Mouse (Mus musculus) small intestine, adult 2 months (tissue): ENCODE results near the gene Pnma1. TPM values are rescaled to one million over a fixed set of nuclear protein-coding genes. Genes with fewer than 3 reads are reported as not detected.

Source experiments
- H3K27ac ChIP-seq: fragments of 200-500 bp; 2 replicates; pipeline ENCODE4 v1.5.1; 2012; ENCODE audit warnings: low read depth, low read length, control low read depth, inconsistent platforms; ENCODE audit not compliant: insufficient read depth
- H3K27me3 ChIP-seq: fragments of 200-500 bp; 2 replicates; pipeline ENCODE4 v1.6.1; 2012; ENCODE audit warnings: mild to moderate bottlenecking, moderate library complexity, low read length, inconsistent platforms; ENCODE audit not compliant: control insufficient read depth, insufficient read depth
- H3K36me3 ChIP-seq: fragments of 200-500 bp; 2 replicates; pipeline ENCODE4 v1.6.1; 2012; ENCODE audit warnings: mild to moderate bottlenecking, low read length, control low read depth, inconsistent platforms; ENCODE audit not compliant: control insufficient read depth, insufficient read depth
- H3K4me1 ChIP-seq: fragments of 200-500 bp; 2 replicates; pipeline ENCODE4 v1.6.1; 2012; ENCODE audit warnings: low read length, inconsistent platforms, mixed read lengths; ENCODE audit not compliant: control insufficient read depth, insufficient read depth, insufficient read length
- H3K4me3 ChIP-seq: fragments of 200-500 bp; 2 replicates; pipeline ENCODE4 v1.5.1; 2012; ENCODE audit warnings: low read depth, mild to moderate bottlenecking, control low read depth, inconsistent platforms, low read length, moderate library complexity
- CTCF ChIP-seq: fragments of 200-500 bp; IDR thresholded peaks from 2 replicates; pipeline ENCODE4 v1.5.1; 2012; ENCODE audit warnings: low read depth, mild to moderate bottlenecking, control low read depth, inconsistent platforms, low read length, moderate library complexity, mixed read lengths; ENCODE audit not compliant: insufficient replicate concordance, insufficient read length; ENCODE audit errors: extremely low read depth
- POLR2A ChIP-seq: fragments of 200-500 bp; IDR thresholded peaks from 2 replicates; pipeline ENCODE4 v1.6.1; 2012; ENCODE audit warnings: low read depth, mild to moderate bottlenecking, control low read depth, inconsistent platforms, low read length, moderate library complexity
- WGBS: fragments of 180-500 bp; shearing (Covaris S2); methylation state at CpG from one replicate; pipeline ENCODE4 v1.1.7; 2018; 5-methylcytosine and 5-hydroxymethylcytosine counted together
- polyA plus RNA-seq: library from polyadenylated mRNA; depleted of rRNA; stranded (reverse); fragments of >200 nt; gene quantifications from 2 replicates; pipeline ENCODE4 v1.2.3, GENCODE M21; 2012

The Pnma1 gene
- polyA plus RNA-seq, 1 experiment = 0.33 TPM

DNA sequence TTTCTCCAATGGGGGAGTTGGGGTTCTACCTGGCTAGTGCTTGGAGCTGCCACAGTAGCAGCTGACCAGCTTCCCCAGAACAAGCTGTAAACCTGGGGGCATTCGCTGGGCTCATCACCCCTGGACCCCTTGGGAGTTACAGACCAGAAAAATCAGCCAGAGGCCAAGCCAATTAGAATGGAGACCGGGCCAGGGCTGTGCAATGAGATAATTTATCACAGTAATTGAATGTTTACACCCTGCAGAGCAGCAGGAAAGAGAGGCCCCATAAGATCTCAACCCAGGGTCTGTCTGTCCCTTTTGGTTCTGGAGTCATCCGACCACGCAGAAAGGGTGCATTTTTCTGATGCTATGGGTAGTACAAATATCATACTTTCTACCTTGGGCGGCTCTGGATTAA lies 43.5 kb upstream of the Pnma1 start:
- Histone ChIP-seq H3K36me3 (no peaks in the 10 kb centered on the region), H3K4me3 (peak overlapping the region; percentile 64), H3K4me1 (peaks cover 55% of the 10 kb centered on the region), H3K27ac (no peak overlapping the region), H3K27me3 (no peaks in the 10 kb centered on the region)
- TF ChIP-seq POLR2A = no peak
- no peak for TF ChIP-seq CTCF
- WGBS = 49% methylated on average over 5 of the region's 5 CpGs

DNA sequence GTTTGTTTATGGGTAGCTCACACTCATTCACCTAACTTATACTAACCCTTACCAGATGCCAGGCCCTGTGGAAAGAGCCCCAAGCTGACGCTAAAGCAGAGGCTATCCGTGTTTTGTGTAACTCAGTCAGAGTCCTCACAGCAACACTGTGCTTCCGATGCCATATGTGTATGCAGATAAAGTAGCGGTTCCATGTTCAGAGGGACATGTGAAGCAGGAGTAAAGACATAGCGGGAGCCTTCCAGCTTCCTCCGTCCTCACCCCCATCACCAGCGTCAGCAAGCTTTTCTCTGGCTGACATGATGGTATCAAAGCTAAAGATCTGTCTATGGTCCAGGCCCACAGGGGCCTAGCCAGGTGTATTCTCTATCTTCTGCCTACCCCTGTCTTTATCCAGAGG lies 42.9 kb upstream of the Pnma1 start:
- no peak for TF ChIP-seq POLR2A
- no peak for TF ChIP-seq CTCF
- WGBS = 89% methylated on average over 7 of the region's 7 CpGs
- no peak overlapping the region for H3K27ac ChIP-seq
- H3K27me3 ChIP-seq = no peaks in the 10 kb centered on the region
- peaks cover 4% of the 10 kb centered on the region; the same call in 1 of the 2 replicates for H3K36me3 ChIP-seq
- peaks cover 57% of the 10 kb centered on the region for H3K4me1 ChIP-seq
- H3K4me3 ChIP-seq = no peak overlapping the region

DNA sequence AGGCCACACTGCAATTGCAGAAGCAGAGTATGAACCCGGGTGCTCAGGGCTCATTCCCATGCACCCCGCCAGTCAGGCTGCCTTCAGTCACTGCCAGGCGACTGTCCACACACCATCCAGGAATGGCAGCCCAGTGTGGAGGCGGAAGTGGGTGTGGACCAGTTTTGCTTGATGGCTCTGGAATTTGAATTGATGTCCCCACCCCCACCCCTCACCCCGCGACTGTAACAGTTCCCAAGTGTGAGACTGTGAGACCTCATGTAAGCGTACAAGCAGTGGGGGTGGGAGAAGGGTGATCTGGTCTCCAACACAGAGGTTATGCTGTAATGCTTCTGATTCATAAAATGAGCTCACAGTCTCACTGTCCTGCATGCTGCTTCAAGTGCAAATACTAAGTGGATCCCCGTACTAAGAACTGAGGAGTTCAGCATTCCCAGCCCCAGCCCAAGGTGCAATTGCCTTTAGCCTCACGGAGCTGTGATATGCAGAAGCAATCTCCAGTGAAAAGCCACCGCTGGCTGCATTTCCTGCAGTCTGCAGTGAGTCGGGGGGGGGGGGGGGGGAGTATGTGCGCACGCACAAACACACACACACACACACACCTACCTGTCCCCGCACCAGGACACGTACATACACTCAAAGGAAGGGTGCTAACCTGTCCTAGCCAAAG lies 42.0 kb upstream of the Pnma1 start:
- H3K27me3 ChIP-seq = no peaks in the 10 kb centered on the region
- TF ChIP-seq CTCF = no peak
- TF ChIP-seq POLR2A = no peak
- H3K4me1 ChIP-seq = peaks cover 65% of the 10 kb centered on the region
- H3K4me3 ChIP-seq = no peak overlapping the region
- 46% methylated on average over 15 of the region's 15 CpGs for WGBS
- H3K27ac ChIP-seq = no peak overlapping the region
- peaks cover 6% of the 10 kb centered on the region; the same call in 1 of the 2 replicates for H3K36me3 ChIP-seq

DNA sequence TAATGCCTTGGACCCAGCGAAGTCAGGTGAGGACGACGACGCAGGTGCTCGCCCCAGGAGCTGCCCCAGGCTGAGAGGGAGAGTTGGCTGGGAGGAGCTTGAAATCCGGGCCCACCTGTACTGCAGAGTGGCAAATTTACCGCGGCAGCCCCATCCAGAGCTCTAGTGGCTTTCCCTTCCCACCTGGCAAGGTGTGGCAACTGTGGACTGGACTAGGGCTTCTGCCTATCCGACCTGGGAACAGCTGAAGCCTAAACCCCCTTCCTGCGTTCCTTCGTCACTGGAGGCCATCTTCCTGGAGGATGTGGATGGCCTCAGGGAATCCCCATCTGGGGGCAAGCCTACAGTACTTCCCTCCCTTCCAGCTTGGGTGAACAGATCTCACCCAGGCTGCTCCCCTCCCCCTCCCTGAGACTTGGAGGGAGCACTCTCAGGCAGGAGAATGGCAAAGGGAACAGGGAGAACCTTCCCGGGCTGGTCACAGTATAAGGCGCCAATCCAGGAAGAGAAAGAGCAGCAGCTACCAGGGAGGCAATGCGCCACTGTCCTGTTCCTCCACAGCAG lies 40.7 kb upstream of the Pnma1 start:
- TF ChIP-seq CTCF (no peak), POLR2A (0 out of 2 replicates have a peak, but pooled peaks have one; percentile 7)
- Histone ChIP-seq H3K27me3 (no peaks in the 10 kb centered on the region), H3K4me1 (peaks cover 67% of the 10 kb centered on the region), H3K4me3 (peak overlapping the region; percentile 34), H3K36me3 (peaks cover 6% of the 10 kb centered on the region; the same call in 1 of the 2 replicates), H3K27ac (peak overlapping the region; percentile 63)
- 33% methylated on average over 14 of the region's 14 CpGs for WGBS

DNA sequence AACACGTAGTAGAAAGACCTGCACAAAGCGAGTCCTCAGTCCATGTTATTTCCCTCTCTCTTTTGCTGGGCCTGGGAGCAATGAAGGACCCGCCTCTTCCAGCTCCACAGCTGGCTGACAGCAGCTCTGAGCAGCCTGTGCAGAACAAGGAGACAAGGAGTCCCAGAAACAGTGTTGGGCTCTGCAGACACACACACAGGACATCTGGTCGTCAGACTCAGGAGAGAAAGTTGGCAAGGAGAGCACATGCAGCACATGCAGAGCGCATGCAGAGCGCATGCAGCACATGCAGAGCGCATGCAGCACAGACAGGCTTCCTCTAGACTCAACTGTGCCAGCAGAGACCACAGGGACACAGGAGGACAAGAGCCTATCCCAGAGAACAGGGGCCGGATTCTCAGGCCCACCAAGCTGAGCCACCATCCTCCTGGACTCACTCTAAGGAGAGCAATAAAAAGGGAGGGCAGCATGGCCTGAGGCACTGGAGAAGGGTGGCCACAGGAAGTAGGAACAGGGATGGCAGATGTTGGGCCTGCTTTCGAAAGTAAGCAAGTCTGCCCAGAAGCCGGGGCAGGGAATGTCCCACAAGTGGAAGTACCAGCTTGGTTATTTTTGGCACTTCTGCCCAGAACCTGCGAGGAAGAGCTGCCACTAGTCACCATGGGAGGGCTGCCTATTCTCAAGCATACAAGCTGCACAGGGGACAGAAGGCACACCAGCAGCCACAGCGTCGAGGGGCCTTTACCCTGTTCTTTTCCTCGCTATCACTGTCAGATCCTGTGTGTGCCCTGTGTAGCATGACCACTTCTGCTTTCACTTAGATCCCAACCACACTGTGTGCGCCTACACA lies 39.7 kb upstream of the Pnma1 start:
- no peak for TF ChIP-seq CTCF
- no peak for TF ChIP-seq POLR2A
- H3K4me3 ChIP-seq = peak overlapping the region; percentile 10
- H3K4me1 ChIP-seq = peaks cover 67% of the 10 kb centered on the region
- H3K36me3 ChIP-seq = peaks cover 6% of the 10 kb centered on the region; the same call in 1 of the 2 replicates
- WGBS = 50% methylated on average over 15 of the region's 15 CpGs
- H3K27ac ChIP-seq = peak overlapping the region; percentile 63
- no peaks in the 10 kb centered on the region for H3K27me3 ChIP-seq

DNA sequence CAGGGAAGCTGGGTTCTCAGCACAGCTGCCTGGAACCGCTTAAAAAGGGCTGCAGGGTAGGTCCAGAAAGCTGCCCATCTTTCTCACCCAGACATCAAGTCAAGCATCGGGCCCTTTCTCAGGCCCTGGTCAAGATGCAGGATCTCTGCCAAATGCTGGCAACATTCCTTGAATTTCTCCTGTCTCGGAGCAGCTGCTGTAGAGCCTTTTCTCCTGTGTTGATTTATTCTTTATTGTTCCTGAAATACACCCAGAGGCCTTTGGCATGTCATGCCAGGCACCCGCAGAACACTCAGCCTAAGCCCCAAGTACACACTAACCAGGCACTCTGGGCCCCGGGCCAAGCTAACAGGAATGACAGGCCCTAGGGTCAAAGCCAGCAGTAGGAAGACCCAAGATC lies 38.7 kb upstream of the Pnma1 start:
- peaks cover 6% of the 10 kb centered on the region; the same call in 1 of the 2 replicates for H3K36me3 ChIP-seq
- no peaks in the 10 kb centered on the region for H3K27me3 ChIP-seq
- H3K27ac ChIP-seq = peak overlapping the region; percentile 4; the same call in 1 of the 2 replicates
- peaks cover 66% of the 10 kb centered on the region for H3K4me1 ChIP-seq
- TF ChIP-seq CTCF (no peak), POLR2A (no peak)
- no peak overlapping the region for H3K4me3 ChIP-seq
- 25% methylated on average over 5 of the region's 5 CpGs for WGBS
